Mouse (Mus musculus) C2C12 (cell line): ENCODE data around the gene Shank3.

Experiments
- CEBPB ChIP-seq: IDR thresholded peaks from one replicate; pipeline ENCODE4 v1.6.1; 2011; ENCODE audit warnings: low read depth, mild to moderate bottlenecking, control low read depth, moderate library complexity
- CTCF ChIP-seq: IDR thresholded peaks from one replicate; pipeline ENCODE4 v1.5.1; 2011; ENCODE audit not compliant: control insufficient read depth, insufficient read depth, insufficient read length
- FOSL1 ChIP-seq: IDR thresholded peaks from one replicate; pipeline ENCODE4 v1.8.0; 2011; ENCODE audit warnings: mild to moderate bottlenecking, low read length; ENCODE audit not compliant: poor library complexity, insufficient read depth, severe bottlenecking
- MAX ChIP-seq: IDR thresholded peaks from one replicate; pipeline ENCODE4 v1.6.1; 2011; ENCODE audit warnings: mild to moderate bottlenecking, control low read depth
- USF1 ChIP-seq: IDR thresholded peaks from one replicate; pipeline ENCODE4 v1.6.1; 2011; ENCODE audit warnings: low read depth, mild to moderate bottlenecking, control low read depth, moderate library complexity

GRCm38 (mm10) chr15:89496841-89497240 is 2.6 kb upstream of the Shank3 start:
- TF ChIP-seq CTCF (no peak), USF1 (no peak), CEBPB (no peak), FOSL1 (no peak), MAX (no peak)
